ENCODE assay signal across 22 mouse cellular contexts in genomic region chr9:37586718-37587117, GRCm38 (mm10). TPM values are rescaled to one million over a fixed set of nuclear protein-coding genes. Genes with fewer than 3 reads are reported as not detected.
DNase-seq lines count a peak whose midpoint lies in the region; ATAC-seq and TF ChIP-seq lines count a peak whose summit lies in the region.
"Had no signal": no experiment of that assay in that cellular context is flagged by ENCODE, and none has a peak within 500 bp of the region (broad histone marks: within the 10 kb centered on the region; RNA-seq: fewer than 3 reads in every experiment).

No protein-coding gene starts in this region.

- ATAC-seq in forebrain, postnatal 0 days, result peak; percentile 43; the same call in 1 of the 2 replicates
- ATAC-seq in forebrain, embryonic 13.5 days, result no peak
- ATAC-seq in midbrain, embryonic 15.5 days (replicated peaks), result peak; percentile 67; the same call in 1 of the 2 replicates
- ATAC-seq in midbrain, embryonic 13.5 days, result no peak
- ATAC-seq: intestine, embryonic 15.5 days had no signal

- no peaks in the 10 kb centered on the region for H3K9me3 ChIP-seq in forebrain, postnatal 0 days (ENCODE audit: low read length)
- H3K9me3 ChIP-seq in forebrain, embryonic 13.5 days (replicated peaks), result no peaks in the 10 kb centered on the region
- no peaks in the 10 kb centered on the region for H3K9me3 ChIP-seq in midbrain, embryonic 15.5 days
- no peaks in the 10 kb centered on the region; the same call in 1 of the 2 replicates for H3K9me3 ChIP-seq in midbrain, embryonic 13.5 days
- H3K9me3 ChIP-seq: embryonic facial prominence, embryonic 15.5 days; heart, embryonic 13.5 days; intestine, embryonic 15.5 days had no signal

- H3K36me3 ChIP-seq in forebrain, postnatal 0 days (ENCODE audit: insufficient read depth), result no peaks in the 10 kb centered on the region
- H3K36me3 ChIP-seq in forebrain, embryonic 13.5 days (ENCODE audit: poor library complexity, severe bottlenecking), result no peaks in the 10 kb centered on the region
- H3K36me3 ChIP-seq in midbrain, embryonic 15.5 days (replicated peaks), result no peaks in the 10 kb centered on the region
- no peaks in the 10 kb centered on the region for H3K36me3 ChIP-seq in midbrain, embryonic 13.5 days
- H3K36me3 ChIP-seq in testis, adult 2 months (ENCODE audit: control insufficient read depth, insufficient read depth, low read length), result no peaks in the 10 kb centered on the region
- H3K36me3 ChIP-seq: embryonic facial prominence, embryonic 15.5 days; heart, embryonic 13.5 days; intestine, embryonic 15.5 days had no signal

- DNase-seq in forebrain, postnatal 0 days, result no peak
- DNase-seq in testis, postnatal 14 days (ENCODE audit: low spot score), result no peak
- no peak for DNase-seq in frontal cortex, postnatal 10 days (ENCODE audit: low spot score in 2 of 2)
- DNase-seq: adrenal gland, adult 8-10 months; adrenal gland, postnatal 36 days; cerebellum, adult 11 months; cerebellum, adult 8-10 months; cerebellum, postnatal 14 days; embryo, embryonic 11 days; gastrocnemius, postnatal 36 days; heart, adult 11 months; heart, postnatal 4 days; kidney, adult 18-20 months had no signal

- no peaks in the 10 kb centered on the region for H3K27me3 ChIP-seq in forebrain, postnatal 0 days (ENCODE audit: insufficient read depth, low read length)
- no peaks in the 10 kb centered on the region for H3K27me3 ChIP-seq in forebrain, embryonic 13.5 days
- H3K27me3 ChIP-seq in midbrain, embryonic 15.5 days (replicated peaks), result no peaks in the 10 kb centered on the region
- no peaks in the 10 kb centered on the region for H3K27me3 ChIP-seq in midbrain, embryonic 13.5 days
- no peaks in the 10 kb centered on the region for H3K27me3 ChIP-seq in testis, adult 2 months (ENCODE audit: control insufficient read depth, insufficient read depth, low read length)
- H3K27me3 ChIP-seq: embryonic facial prominence, embryonic 15.5 days; heart, embryonic 13.5 days; intestine, embryonic 15.5 days had no signal

- H3K4me2 ChIP-seq in forebrain, postnatal 0 days (ENCODE audit: low read depth), result no peak overlapping the region
- H3K4me2 ChIP-seq in forebrain, embryonic 13.5 days, result no peak overlapping the region
- no peak overlapping the region for H3K4me2 ChIP-seq in midbrain, embryonic 15.5 days
- H3K4me2 ChIP-seq in midbrain, embryonic 13.5 days (replicated peaks), result no peak overlapping the region
- H3K4me2 ChIP-seq: embryonic facial prominence, embryonic 15.5 days; heart, embryonic 13.5 days; intestine, embryonic 15.5 days had no signal

- H3K27ac ChIP-seq in forebrain, postnatal 0 days (ENCODE audit: low read depth, low read length), result no peak overlapping the region
- no peak overlapping the region for H3K27ac ChIP-seq in forebrain, embryonic 13.5 days
- H3K27ac ChIP-seq in midbrain, embryonic 15.5 days, result no peak overlapping the region
- H3K27ac ChIP-seq in midbrain, embryonic 13.5 days, result no peak overlapping the region
- H3K27ac ChIP-seq in testis, adult 2 months (ENCODE audit: control insufficient read depth, insufficient read depth, low read depth, low read length), result no peak overlapping the region
- H3K27ac ChIP-seq: embryonic facial prominence, embryonic 15.5 days; heart, embryonic 13.5 days; intestine, embryonic 15.5 days had no signal

- WGBS in forebrain, postnatal 0 days, result 60% methylated on average over 4 of the region's 4 CpGs
- WGBS in forebrain, embryonic 13.5 days, result 79% methylated on average over 4 of the region's 4 CpGs
- 73% methylated on average over 4 of the region's 4 CpGs for WGBS in midbrain, embryonic 15.5 days
- 79% methylated on average over 4 of the region's 4 CpGs for WGBS in midbrain, embryonic 13.5 days

- no peak for TF ChIP-seq CTCF in forebrain, postnatal 0 days (IDR thresholded peaks at IDR 0.05; ENCODE audit: low read depth)
- TF ChIP-seq CTCF in testis, adult 2 months (IDR thresholded peaks at IDR 0.05; ENCODE audit: control insufficient read depth, insufficient read depth, insufficient replicate concordance, low read depth, low read length), result no peak

- H3K9ac ChIP-seq in forebrain, postnatal 0 days, result no peak overlapping the region
- no peak overlapping the region for H3K9ac ChIP-seq in forebrain, embryonic 13.5 days
- no peak overlapping the region for H3K9ac ChIP-seq in midbrain, embryonic 15.5 days
- H3K9ac ChIP-seq in midbrain, embryonic 13.5 days (replicated peaks), result no peak overlapping the region
- H3K9ac ChIP-seq: embryonic facial prominence, embryonic 15.5 days; heart, embryonic 13.5 days; intestine, embryonic 15.5 days had no signal

- no peak overlapping the region for H3K4me3 ChIP-seq in forebrain, postnatal 0 days (ENCODE audit: low read depth, low read length)
- H3K4me3 ChIP-seq in forebrain, embryonic 13.5 days, result no peak overlapping the region
- no peak overlapping the region for H3K4me3 ChIP-seq in midbrain, embryonic 15.5 days
- no peak overlapping the region for H3K4me3 ChIP-seq in midbrain, embryonic 13.5 days (replicated peaks)
- H3K4me3 ChIP-seq in testis, adult 2 months (ENCODE audit: control insufficient read depth, low read depth, low read length), result peak overlapping the region; percentile 17; the same call in 1 of the 2 replicates
- H3K4me3 ChIP-seq: embryonic facial prominence, embryonic 15.5 days; erythroblast, embryonic 14.5 days; heart, embryonic 13.5 days; intestine, embryonic 15.5 days had no signal

- no peaks in the 10 kb centered on the region for H3K4me1 ChIP-seq in forebrain, postnatal 0 days (ENCODE audit: insufficient read depth)
- H3K4me1 ChIP-seq in forebrain, embryonic 13.5 days, result no peaks in the 10 kb centered on the region
- no peaks in the 10 kb centered on the region for H3K4me1 ChIP-seq in midbrain, embryonic 15.5 days
- H3K4me1 ChIP-seq in midbrain, embryonic 13.5 days (replicated peaks), result no peaks in the 10 kb centered on the region
- H3K4me1 ChIP-seq in testis, adult 2 months (ENCODE audit: control insufficient read depth, insufficient read depth, low read length), result no peaks in the 10 kb centered on the region
- H3K4me1 ChIP-seq: embryonic facial prominence, embryonic 15.5 days; heart, embryonic 13.5 days; intestine, embryonic 15.5 days had no signal

- TF ChIP-seq POLR2A in testis, adult 2 months (IDR thresholded peaks at IDR 0.05; ENCODE audit: control insufficient read depth, low read depth, low read length), result no peak

RNA-seq across cellular contexts. Expression of gene Spa17, which starts 26.8 kb away (rescaled TPM):
- total RNA-seq in forebrain, postnatal 0 days (2014; rRNA removed), result 2.4 and 5.3 TPM in 2 replicates
- 10.2 and 10.8 TPM in 2 replicates for polyA plus RNA-seq in forebrain, postnatal 0 days (2015; fragmentation: Nextera tagmentation; extraction: Ambion mirVana)
- 13.1 and 15.9 TPM in 2 replicates for polyA plus RNA-seq in forebrain, embryonic 13.5 days (2015; fragmentation: Nextera tagmentation; extraction: Ambion mirVana)
- polyA plus RNA-seq in midbrain, embryonic 15.5 days (2015; fragmentation: Nextera tagmentation; extraction: Ambion mirVana), result 8.5 and 8.6 TPM in 2 replicates
- polyA plus RNA-seq in midbrain, embryonic 13.5 days (2015; fragmentation: Nextera tagmentation; extraction: Ambion mirVana), result 10.7 and 13.6 TPM in 2 replicates
- 547 and 582 TPM in 2 replicates for polyA plus RNA-seq in testis, adult 2 months (2012; rRNA removed)

RNA-seq across cellular contexts. Expression of gene Siae, which starts 31.2 kb away (rescaled TPM):
- total RNA-seq in forebrain, postnatal 0 days (2014; rRNA removed), result 9.2 and 13.8 TPM in 2 replicates
- polyA plus RNA-seq in forebrain, postnatal 0 days (2015; fragmentation: Nextera tagmentation; extraction: Ambion mirVana), result 8.9 and 13.7 TPM in 2 replicates
- polyA plus RNA-seq in forebrain, embryonic 13.5 days (2015; fragmentation: Nextera tagmentation; extraction: Ambion mirVana), result 7.0 and 8.3 TPM in 2 replicates
- polyA plus RNA-seq in midbrain, embryonic 15.5 days (2015; fragmentation: Nextera tagmentation; extraction: Ambion mirVana), result 11.5 and 12.0 TPM in 2 replicates
- polyA plus RNA-seq in midbrain, embryonic 13.5 days (2015; fragmentation: Nextera tagmentation; extraction: Ambion mirVana), result 8.1 and 9.2 TPM in 2 replicates
- polyA plus RNA-seq in testis, adult 2 months (2012; rRNA removed), result 9.6 and 11.9 TPM in 2 replicates
- polyA plus RNA-seq: erythroblast, embryonic 14.5 days had no signal

RNA-seq across cellular contexts. Expression of gene Nrgn, which starts 34.0 kb away (rescaled TPM):
- 76.2 and 112 TPM in 2 replicates for total RNA-seq in forebrain, postnatal 0 days (2014; rRNA removed)
- polyA plus RNA-seq in forebrain, postnatal 0 days (2015; fragmentation: Nextera tagmentation; extraction: Ambion mirVana), result 152 and 176 TPM in 2 replicates
- 2.0 and 4.5 TPM in 2 replicates for polyA plus RNA-seq in forebrain, embryonic 13.5 days (2015; fragmentation: Nextera tagmentation; extraction: Ambion mirVana)
- polyA plus RNA-seq in midbrain, embryonic 15.5 days (2015; fragmentation: Nextera tagmentation; extraction: Ambion mirVana), result 5.8 and 6.7 TPM in 2 replicates
- polyA plus RNA-seq in midbrain, embryonic 13.5 days (2015; fragmentation: Nextera tagmentation; extraction: Ambion mirVana), result 3.4 and 3.7 TPM in 2 replicates
- 25.1 and 29.4 TPM in 2 replicates for polyA plus RNA-seq in testis, adult 2 months (2012; rRNA removed)

RNA-seq across cellular contexts. Expression of gene Vsig2, which starts 47.7 kb away (rescaled TPM):
- total RNA-seq in forebrain, postnatal 0 days (2014; rRNA removed), result 2.4 and 2.5 TPM in 2 replicates
- 1.2 and 1.3 TPM in 2 replicates for polyA plus RNA-seq in forebrain, postnatal 0 days (2015; fragmentation: Nextera tagmentation; extraction: Ambion mirVana)
- polyA plus RNA-seq in forebrain, embryonic 13.5 days (2015; fragmentation: Nextera tagmentation; extraction: Ambion mirVana), result 0.26 and 0.42 TPM in 2 replicates
- polyA plus RNA-seq in midbrain, embryonic 15.5 days (2015; fragmentation: Nextera tagmentation; extraction: Ambion mirVana), result 0.46 and 0.59 TPM in 2 replicates
- polyA plus RNA-seq in midbrain, embryonic 13.5 days (2015; fragmentation: Nextera tagmentation; extraction: Ambion mirVana), result 0.37 and 0.42 TPM in 2 replicates
- 0.60 and 0.89 TPM in 2 replicates for polyA plus RNA-seq in testis, adult 2 months (2012; rRNA removed)
- polyA plus RNA-seq: embryonic facial prominence, embryonic 11.5 days; erythroblast, embryonic 14.5 days had no signal

RNA-seq across cellular contexts. Expression of gene Esam, which starts 58.8 kb away (rescaled TPM):
- total RNA-seq in forebrain, postnatal 0 days (2014; rRNA removed), result 29.0 and 144 TPM in 2 replicates
- polyA plus RNA-seq in forebrain, postnatal 0 days (2015; fragmentation: Nextera tagmentation; extraction: Ambion mirVana), result 36.3 and 37.3 TPM in 2 replicates
- polyA plus RNA-seq in forebrain, embryonic 13.5 days (2015; fragmentation: Nextera tagmentation; extraction: Ambion mirVana), result 29.7 and 31.5 TPM in 2 replicates
- 47.0 and 49.1 TPM in 2 replicates for polyA plus RNA-seq in midbrain, embryonic 15.5 days (2015; fragmentation: Nextera tagmentation; extraction: Ambion mirVana)
- 33.5 and 34.5 TPM in 2 replicates for polyA plus RNA-seq in midbrain, embryonic 13.5 days (2015; fragmentation: Nextera tagmentation; extraction: Ambion mirVana)
- 3.0 and 3.1 TPM in 2 replicates for polyA plus RNA-seq in testis, adult 2 months (2012; rRNA removed)
- polyA plus RNA-seq: erythroblast, embryonic 14.5 days had no signal

Comparison
In these comparisons a context has a peak if more than half of its experiments do, and no peak if none do; other contexts are left out.
1. ATAC-seq: peak in forebrain, postnatal 0 days (single experiment) and midbrain, embryonic 15.5 days (single experiment); none in forebrain, embryonic 13.5 days (single experiment) and midbrain, embryonic 13.5 days (single experiment).
2. RNA of gene Spa17, which starts 26.8 kb away (polyA plus RNA-seq): 547 to 582 TPM in testis, adult 2 months; 13.1 to 15.9 TPM in forebrain, embryonic 13.5 days, 10.7 to 13.6 TPM in midbrain, embryonic 13.5 days, 10.2 to 10.8 TPM in forebrain, postnatal 0 days and 8.5 to 8.6 TPM in midbrain, embryonic 15.5 days; every median in the first group is over 10 times any median in the second.